Mouse (Mus musculus) mesoderm, embryonic 11.5 days (tissue): ENCODE measurements around the gene Slc35f6.
"Not testable (repeated sequence)": the region's sequence is repeated elsewhere in the genome, so short reads cannot be mapped to it uniquely, and the experiment has no call there.

Experiments used
- DNase-seq: peaks from one replicate; pipeline ENCODE4 v3.0.0-alpha.2; 2012; ENCODE audit warnings: low read depth, low spot score

Gene Slc35f6

DNA sequence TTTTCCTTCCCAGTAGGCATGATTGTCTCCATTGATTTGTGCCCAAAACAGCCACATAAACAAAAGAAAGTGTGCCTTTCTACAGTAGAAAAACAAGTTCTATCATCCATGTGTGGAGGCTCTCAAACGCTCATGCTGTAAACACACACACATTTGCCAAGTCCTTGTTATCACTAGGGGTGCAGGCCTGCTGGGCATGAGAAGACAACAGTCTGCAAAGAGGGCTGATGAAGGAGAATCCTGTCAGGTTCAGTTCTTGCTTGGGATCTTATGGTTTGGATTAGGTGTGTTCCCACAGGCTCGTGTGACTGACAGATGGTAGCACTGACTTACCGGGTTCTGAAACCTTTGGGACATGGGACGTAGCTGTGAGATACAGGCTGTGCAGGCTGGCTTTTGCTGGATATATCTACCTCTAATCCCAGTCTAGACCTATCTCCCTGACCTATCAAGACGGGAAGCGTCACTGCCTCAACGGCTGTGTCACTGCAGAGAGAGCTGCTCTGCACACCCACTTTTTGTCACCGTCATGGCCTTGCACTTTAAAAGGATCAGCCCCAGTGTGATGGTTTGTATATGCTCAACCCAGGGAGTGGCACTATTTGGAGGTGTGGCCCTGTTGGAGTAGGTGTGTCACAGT, 52.7 kb downstream of the Slc35f6 start:
- DNase-seq: no peak

DNA sequence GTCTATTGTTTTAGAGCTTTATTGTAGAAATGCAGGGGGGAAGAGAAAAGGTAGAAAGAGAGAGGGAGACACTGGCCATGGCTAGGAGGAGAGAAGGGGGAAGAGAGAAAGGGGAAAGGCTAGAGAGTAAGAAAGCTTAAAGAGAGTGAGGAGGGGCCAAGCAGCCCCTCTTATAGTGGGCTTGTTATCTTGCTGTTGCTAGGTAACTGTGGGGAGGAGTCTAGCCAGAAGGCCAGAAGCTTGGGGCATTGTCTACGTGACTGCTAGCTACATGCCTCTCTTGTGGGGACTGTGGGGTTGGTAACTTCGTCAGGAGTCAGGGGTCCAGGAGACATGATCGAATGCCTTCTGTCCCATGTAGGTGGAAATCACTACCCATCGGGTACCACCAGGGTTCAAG, 53.6 kb downstream of the Slc35f6 start:
- not testable (repeated sequence) for DNase-seq

DNA sequence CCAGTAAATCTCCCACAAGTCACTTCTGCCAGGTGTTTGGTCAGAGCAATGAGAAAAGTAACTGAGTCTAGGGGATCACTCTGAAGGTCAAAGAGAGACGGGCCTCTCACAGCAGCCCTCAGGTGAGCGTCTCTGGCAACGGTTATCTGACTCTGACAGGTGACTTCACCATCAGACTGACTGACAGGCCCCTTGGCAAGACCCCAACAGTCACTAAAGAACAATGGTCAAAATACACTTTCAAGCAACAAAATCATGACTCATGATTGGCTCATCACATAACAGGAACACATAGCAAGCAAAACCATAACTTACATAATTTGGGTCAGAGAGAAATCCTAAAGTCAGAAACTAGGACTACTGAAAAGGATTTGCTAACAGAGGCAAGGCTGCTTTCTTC, 54.1 kb downstream of the Slc35f6 start:
- no peak for DNase-seq
